In genomic region chr10:96266100-96266735, GRCm38 (mm10) we compare ENCODE assay signal across 14 mouse cellular contexts.
A peak's percentile ranks its signal among the peaks of the same experiment; 100 is the strongest.
DNase-seq lines count a peak whose midpoint lies in the region; ATAC-seq lines count a peak whose summit lies in the region.
"Had no signal": no experiment of that assay in that cellular context is flagged by ENCODE, and none has a peak within 500 bp of the region (broad histone marks: within the 10 kb centered on the region; RNA-seq: fewer than 3 reads in every experiment).

No protein-coding gene starts in this region.

- peak; percentile 10 for DNase-seq in embryo, embryonic 11 days
- no peak for DNase-seq in embryo, embryonic 10 days (ENCODE audit: low spot score)
- no peak for DNase-seq in lung, postnatal 4 days
- peak; percentile 16 for DNase-seq in gastrocnemius, postnatal 25 days
- DNase-seq in liver, embryonic 11.5 days (ENCODE audit: low spot score) = no peak
- no peak for DNase-seq in layer of hippocampus, adult 9-11 months
- DNase-seq: cerebellum, adult 9-10 months; heart, postnatal 10 days; kidney, postnatal 4 days; thymus, postnatal 14 days had no signal

- peaks cover 34% of the 10 kb centered on the region for H3K4me1 ChIP-seq in lung, embryonic 16.5 days (replicated peaks; ENCODE audit: control insufficient read depth, insufficient read depth, low read length)
- H3K4me1 ChIP-seq in liver, embryonic 11.5 days (replicated peaks; ENCODE audit: control insufficient read depth, insufficient read depth, low read length) = no peaks in the 10 kb centered on the region; the same call in 1 of the 2 replicates
- H3K4me1 ChIP-seq: megakaryocyte, embryonic 14.5 days had no signal

- no peak overlapping the region for H3K9ac ChIP-seq in lung, embryonic 16.5 days (ENCODE audit: low read length)
- no peak overlapping the region for H3K9ac ChIP-seq in liver, embryonic 11.5 days (ENCODE audit: low read depth, low read length)

- H3K27ac ChIP-seq in lung, embryonic 16.5 days (ENCODE audit: low read length) = 0 out of 2 replicates have a peak overlapping the region, but pooled peaks have one; percentile 4
- no peak overlapping the region for H3K27ac ChIP-seq in liver, embryonic 11.5 days (ENCODE audit: low read depth, low read length)

- ATAC-seq in lung, embryonic 16.5 days (ENCODE audit: low read depth) = no peak
- ATAC-seq in monocyte, adult 5-6 weeks (replicated peaks; ENCODE audit: insufficient number of reproducible peaks, low FRiP score, low TSS enrichment, poor library complexity, severe bottlenecking) = peak; percentile 47
- ATAC-seq in liver, embryonic 11.5 days (replicated peaks; ENCODE audit: low FRiP score) = no peak
- ATAC-seq: activated CD4-positive, CD25-positive, alpha-beta regulatory T cell, adult 4 months had no signal

- H3K27me3 ChIP-seq in lung, embryonic 16.5 days (ENCODE audit: control insufficient read depth, insufficient read depth, low read depth, low read length) = no peaks in the 10 kb centered on the region
- no peaks in the 10 kb centered on the region for H3K27me3 ChIP-seq in liver, embryonic 11.5 days (replicated peaks; ENCODE audit: control insufficient read depth, insufficient read depth, low read length)

- WGBS in lung, embryonic 16.5 days = 52% methylated on average over 9 of the region's 9 CpGs
- whole genome bisulfite sequencing in liver, embryonic 11.5 days = 69% methylated on average over 9 of the region's 9 CpGs

- H3K9me3 ChIP-seq in lung, embryonic 16.5 days (ENCODE audit: control insufficient read depth, low read length) = no peaks in the 10 kb centered on the region
- H3K9me3 ChIP-seq in liver, embryonic 11.5 days (ENCODE audit: control insufficient read depth, low read length) = no peaks in the 10 kb centered on the region
- H3K9me3 ChIP-seq: megakaryocyte, embryonic 14.5 days had no signal

- no peak overlapping the region for H3K4me2 ChIP-seq in lung, embryonic 16.5 days (ENCODE audit: low read depth, low read length)
- no peak overlapping the region for H3K4me2 ChIP-seq in liver, embryonic 11.5 days

- no peaks in the 10 kb centered on the region for H3K36me3 ChIP-seq in lung, embryonic 16.5 days (ENCODE audit: control insufficient read depth, insufficient read depth, low read length)
- H3K36me3 ChIP-seq in liver, embryonic 11.5 days (ENCODE audit: control insufficient read depth, insufficient read depth, low read length) = no peaks in the 10 kb centered on the region

- no peak overlapping the region for H3K4me3 ChIP-seq in lung, embryonic 16.5 days (ENCODE audit: low read length)
- no peak overlapping the region for H3K4me3 ChIP-seq in liver, embryonic 11.5 days (ENCODE audit: low read depth, low read length)
- H3K4me3 ChIP-seq: megakaryocyte, embryonic 14.5 days had no signal

Comparison
In these comparisons a context has a peak if more than half of its experiments do, and no peak if none do; other contexts are left out.
1. DNase-seq: peak in embryo, embryonic 11 days (single experiment) and gastrocnemius, postnatal 25 days (single experiment); none in embryo, embryonic 10 days (single experiment), lung, postnatal 4 days (0 of 2), liver, embryonic 11.5 days (single experiment) and layer of hippocampus, adult 9-11 months (single experiment).